Mouse (Mus musculus) midbrain, embryonic 14.5 days (tissue): ENCODE results near the gene Zc2hc1c. TPM values are rescaled to one million over a fixed set of nuclear protein-coding genes. Genes with fewer than 3 reads are reported as not detected.
A peak's percentile ranks its signal among the peaks of the same experiment; 100 is the strongest.
"Not testable (repeated sequence)": the region's sequence is repeated elsewhere in the genome, so short reads cannot be mapped to it uniquely, and the experiment has no call there.

ENCODE experiments used
- ATAC-seq: fragments of 200-750 bp; cut with Nextera tagmentation; 2 replicates; pipeline ENCODE4 v1.8.0; 2017; ENCODE audit warnings: moderate number of reproducible peaks, moderate library complexity; ENCODE audit not compliant: low FRiP score, low TSS enrichment
- DNase-seq: peaks from one replicate; pipeline ENCODE4 v3.0.0-alpha.2; 2015
- H3K27ac ChIP-seq: fragments of 300-500 bp; sonication (generic); replicated peaks from 2 replicates; pipeline ENCODE4 v1.5.1; 2014; ENCODE audit warnings: mild to moderate bottlenecking, low read depth, low read length, moderate library complexity
- H3K27me3 ChIP-seq: fragments of 300-500 bp; sonication (generic); 2 replicates; pipeline ENCODE4 v1.6.1; 2014; ENCODE audit warnings: low read length, control low read depth, mixed read lengths; ENCODE audit not compliant: control insufficient read depth, insufficient read depth
- H3K36me3 ChIP-seq: fragments of 300-500 bp; sonication (generic); 2 replicates; pipeline ENCODE4 v1.6.1; 2014; ENCODE audit warnings: low read length, control low read depth; ENCODE audit not compliant: control insufficient read depth, insufficient read depth
- H3K4me1 ChIP-seq: fragments of 300-500 bp; sonication (generic); 2 replicates; pipeline ENCODE4 v1.6.1; 2014; ENCODE audit warnings: mild to moderate bottlenecking, antibody characterized with exemption, low read length, control low read depth; ENCODE audit not compliant: control insufficient read depth, insufficient read depth
- H3K4me2 ChIP-seq: fragments of 300-500 bp; sonication (generic); 2 replicates; pipeline ENCODE4 v1.6.1; 2014; ENCODE audit warnings: mild to moderate bottlenecking, low read length, moderate library complexity
- H3K4me3 ChIP-seq: fragments of 300-500 bp; sonication (generic); replicated peaks from 2 replicates; pipeline ENCODE4 v1.5.1; 2014; ENCODE audit warnings: low read depth, low read length
- H3K9ac ChIP-seq: fragments of 300-500 bp; sonication (generic); replicated peaks from 2 replicates; pipeline ENCODE4 v1.6.1; 2014; ENCODE audit warnings: mild to moderate bottlenecking, low read length, moderate library complexity
- H3K9me3 ChIP-seq: fragments of 300-500 bp; sonication (generic); 2 replicates; pipeline ENCODE4 v1.6.1; 2016; ENCODE audit warnings: low read length, control low read depth, mixed read lengths; ENCODE audit not compliant: control insufficient read depth
- WGBS: fragments of 180-500 bp; shearing (Covaris S2); extraction: QIAGEN DNeasy Blood & Tissue Kit; methylation state at CpG from one replicate; pipeline ENCODE4 v1.1.7; 2014; 5-methylcytosine and 5-hydroxymethylcytosine counted together
- polyA plus RNA-seq: library from polyadenylated mRNA; unstranded; fragments of >200 nt; fragmentation: Nextera tagmentation; extraction: Ambion mirVana; gene quantifications from 2 replicates; pipeline ENCODE4 v1.2.1, GENCODE M21; 2014

The Zc2hc1c gene
- polyA plus RNA-seq, 1 experiment from 2014 or later = 1.6 TPM

DNA sequence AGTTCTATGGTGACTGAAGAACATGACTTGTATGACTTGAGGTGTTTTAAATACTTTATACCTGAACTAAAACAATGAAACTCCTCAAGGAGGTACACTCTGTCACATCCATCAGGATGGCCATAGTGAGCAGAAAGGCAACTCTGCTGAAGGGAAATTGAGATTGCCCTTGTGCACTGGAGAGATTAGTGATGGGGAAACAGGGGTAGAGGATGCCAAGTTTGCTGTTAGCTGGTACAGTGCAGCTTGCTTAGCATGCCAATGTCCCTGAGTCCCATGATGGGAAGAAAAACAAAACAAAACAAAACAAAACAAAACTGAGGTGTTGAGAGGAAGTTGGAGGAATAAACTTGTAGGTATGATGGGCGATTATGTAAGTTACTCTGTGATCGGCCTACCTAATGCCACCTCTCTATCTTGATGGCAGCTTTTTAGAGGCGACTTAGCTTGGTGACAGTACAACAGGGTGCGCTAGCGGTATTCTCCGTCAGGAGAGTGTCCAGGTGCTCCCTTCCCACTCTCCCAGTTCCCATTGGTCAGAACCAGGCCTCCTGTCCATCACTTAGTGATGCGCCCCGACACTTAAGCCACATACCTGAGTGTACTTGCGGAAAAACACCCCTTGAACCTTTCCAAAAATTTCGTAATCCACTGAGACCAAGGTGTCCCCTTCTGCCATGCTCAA, 8.9 kb upstream of the Zc2hc1c start:
- Histone ChIP-seq H3K27me3 (no peaks in the 10 kb centered on the region), H3K36me3 (no peaks in the 10 kb centered on the region), H3K9me3 (no peaks in the 10 kb centered on the region), H3K27ac (peak overlapping the region; percentile 78), H3K4me1 (0 out of 2 replicates have a peak, but pooled peaks cover 5% of the 10 kb centered on the region), H3K4me2 (peak overlapping the region; percentile 93), H3K4me3 (peak overlapping the region; percentile 64), H3K9ac (peak overlapping the region; percentile 75)
- ATAC-seq (no peak), DNase-seq (no peak)
- 8% methylated on average over 10 of the region's 10 CpGs for WGBS

GRCm38 (mm10) chr12:85280105-85280844, 8.1 kb upstream of the Zc2hc1c start:
- H3K27ac ChIP-seq = peak overlapping the region; percentile 78
- H3K27me3 ChIP-seq = no peaks in the 10 kb centered on the region
- no peaks in the 10 kb centered on the region for H3K36me3 ChIP-seq
- H3K4me2 ChIP-seq = peak overlapping the region; percentile 93
- WGBS = under 1% methylated on average over 31 of the region's 31 CpGs
- no peaks in the 10 kb centered on the region for H3K9me3 ChIP-seq
- peak overlapping the region; percentile 64 for H3K4me3 ChIP-seq
- DNase-seq (peak; percentile 98), ATAC-seq (peak; percentile 96)
- 0 out of 2 replicates have a peak, but pooled peaks cover 5% of the 10 kb centered on the region for H3K4me1 ChIP-seq
- peak overlapping the region; percentile 75 for H3K9ac ChIP-seq

DNA sequence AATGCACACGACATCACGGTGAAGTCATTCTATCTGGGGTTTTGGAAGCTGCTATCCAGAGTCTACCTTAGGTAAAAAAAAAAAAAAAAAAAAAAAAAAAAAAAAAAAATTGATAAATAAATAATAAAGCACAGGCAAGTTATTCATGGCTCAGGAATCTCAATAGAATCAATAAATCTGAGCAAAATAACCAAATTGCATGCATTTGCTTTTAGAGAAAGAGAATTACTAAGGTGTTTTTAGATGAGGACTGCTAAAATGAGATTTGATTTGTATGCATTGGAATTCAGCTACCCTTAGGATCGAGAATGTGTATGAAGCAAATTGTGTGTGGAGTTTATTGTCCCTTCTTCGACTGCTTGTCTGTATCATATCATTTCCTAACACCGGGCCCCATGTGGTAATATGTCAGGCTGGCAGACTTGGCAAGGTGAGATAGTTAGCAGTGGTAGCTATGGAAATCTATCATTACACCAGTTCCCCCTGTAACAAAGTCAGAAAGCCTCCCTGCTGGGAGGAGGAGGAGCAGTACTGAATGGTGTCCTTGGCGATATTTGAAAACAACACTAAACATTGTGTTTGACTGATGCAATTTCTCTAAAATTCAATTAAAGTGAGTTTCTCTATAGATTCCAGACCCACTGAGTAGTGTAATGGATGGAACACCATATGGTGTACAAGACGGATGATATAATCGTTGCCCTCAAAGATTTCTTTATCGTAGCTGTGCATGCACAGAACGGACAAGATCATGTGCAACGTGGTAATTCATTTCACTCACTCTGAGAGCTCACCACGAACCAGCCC, 7.3 kb upstream of the Zc2hc1c start:
- ATAC-seq = peak; percentile 31; the same call in 1 of the 2 replicates
- 68% methylated on average over 12 of the region's 12 CpGs for WGBS
- H3K27ac ChIP-seq = 0 out of 2 replicates have a peak overlapping the region, but pooled peaks have one; percentile 8

GRCm38 (mm10) chr12:85281756-85282155, 6.6 kb upstream of the Zc2hc1c start:
- H3K9ac ChIP-seq, DNase-seq, H3K27me3 ChIP-seq, H3K27ac ChIP-seq, ATAC-seq, H3K4me1 ChIP-seq, H3K36me3 ChIP-seq, H3K4me3 ChIP-seq, H3K4me2 ChIP-seq, H3K9me3 ChIP-seq: not testable (repeated sequence)
- WGBS = 94% methylated on average over 1 of the region's 4 CpGs

More for the DNA sequence above, 7.3 kb upstream of the Zc2hc1c start:
- Histone ChIP-seq H3K9ac (no peak overlapping the region), H3K27me3 (no peaks in the 10 kb centered on the region), H3K4me2 (peak overlapping the region; percentile 93), H3K36me3 (no peaks in the 10 kb centered on the region), H3K4me3 (peak overlapping the region; percentile 64), H3K4me1 (0 out of 2 replicates have a peak, but pooled peaks cover 5% of the 10 kb centered on the region), H3K9me3 (no peaks in the 10 kb centered on the region)
- DNase-seq = no peak

GRCm38 (mm10) chr12:85284331-85284730, 4.1 kb upstream of the Zc2hc1c start:
- Histone ChIP-seq H3K9me3 (no peaks in the 10 kb centered on the region), H3K9ac (no peak overlapping the region), H3K4me3 (no peak overlapping the region), H3K27ac (no peak overlapping the region), H3K4me2 (no peak overlapping the region), H3K4me1 (peaks cover 11% of the 10 kb centered on the region; the same call in 1 of the 2 replicates), H3K27me3 (no peaks in the 10 kb centered on the region), H3K36me3 (no peaks in the 10 kb centered on the region)
- 65% methylated on average over 8 of the region's 8 CpGs for WGBS
- no peak for ATAC-seq
- no peak for DNase-seq

GRCm38 (mm10) chr12:85284996-85285395, 3.4 kb upstream of the Zc2hc1c start:
- no peak for DNase-seq
- Histone ChIP-seq H3K4me2 (no peak overlapping the region), H3K4me1 (peaks cover 6% of the 10 kb centered on the region; the same call in 1 of the 2 replicates), H3K27ac (no peak overlapping the region), H3K9me3 (no peaks in the 10 kb centered on the region), H3K36me3 (no peaks in the 10 kb centered on the region), H3K4me3 (no peak overlapping the region), H3K9ac (no peak overlapping the region), H3K27me3 (no peaks in the 10 kb centered on the region)
- ATAC-seq = no peak
- 87% methylated on average over 4 of the region's 4 CpGs for whole genome bisulfite sequencing

DNA sequence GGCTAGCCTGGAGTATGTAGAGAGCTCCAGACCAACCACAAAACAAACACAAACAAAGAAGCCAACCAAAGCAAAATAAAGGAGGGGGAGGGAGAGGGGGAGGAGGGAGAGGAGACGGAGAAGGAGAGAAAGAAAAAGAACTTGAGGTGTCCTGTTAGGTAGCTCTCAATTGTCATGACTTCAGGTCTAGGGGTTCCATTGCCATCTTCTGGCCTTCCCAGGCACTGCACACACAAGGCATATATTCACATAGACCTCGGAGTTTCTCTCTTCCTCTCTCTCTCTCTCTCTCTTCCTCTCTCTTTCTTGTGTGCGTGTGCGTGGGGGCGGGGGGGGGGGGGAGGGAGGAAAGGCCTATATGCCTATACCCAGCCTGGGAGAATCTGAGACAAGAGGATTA, 1.4 kb upstream of the Zc2hc1c start:
- no peak overlapping the region for H3K4me3 ChIP-seq
- no peak overlapping the region for H3K4me2 ChIP-seq
- H3K36me3 ChIP-seq = no peaks in the 10 kb centered on the region
- H3K9me3 ChIP-seq = no peaks in the 10 kb centered on the region
- DNase-seq (peak; percentile 33), ATAC-seq (no peak)
- WGBS = 46% methylated on average over 2 of the region's 5 CpGs
- peaks cover 6% of the 10 kb centered on the region; the same call in 1 of the 2 replicates for H3K4me1 ChIP-seq
- no peaks in the 10 kb centered on the region for H3K27me3 ChIP-seq
- no peak overlapping the region for H3K9ac ChIP-seq
- H3K27ac ChIP-seq = no peak overlapping the region

- H3K4me1 ChIP-seq = peaks cover 6% of the 10 kb centered on the region; the same call in 1 of the 2 replicates
- no peak within 1 kb of the TSS for H3K27ac ChIP-seq
- H3K9ac ChIP-seq = peak within 1 kb of the TSS; percentile 54
- no peak for DNase-seq
- H3K4me2 ChIP-seq = peak within 1 kb of the TSS; percentile 90
- H3K4me3 ChIP-seq = peak within 1 kb of the TSS; percentile 51
- no peaks in the 10 kb centered on the region for H3K36me3 ChIP-seq
- ATAC-seq = peak; percentile 50
- no peaks in the 10 kb centered on the region for H3K9me3 ChIP-seq
- WGBS = 9% methylated on average over 21 of the region's 21 CpGs
- no peaks in the 10 kb centered on the region for H3K27me3 ChIP-seq
Observed at GRCm38 (mm10) chr12:85287809-85288485, 444 bp upstream of the Zc2hc1c start, which contains the start of gene Acyp1. Gene Acyp1 (minus strand): TSS chr12:85288438.
